Mouse (Mus musculus): Measurements from ENCODE around the gene Gm2310.
"Not testable (repeated sequence)": the region's sequence is repeated elsewhere in the genome, so short reads cannot be mapped to it uniquely, and the experiment has no call there.

Gene Gm2310

GRCm38 (mm10) chr15:8519853-8520252 is at the start of gene Gm2310:
Gene Gm2310, minus strand, starts transcription at chr15:8519953.
- DNase-seq, result not testable (repeated sequence)

DNA sequence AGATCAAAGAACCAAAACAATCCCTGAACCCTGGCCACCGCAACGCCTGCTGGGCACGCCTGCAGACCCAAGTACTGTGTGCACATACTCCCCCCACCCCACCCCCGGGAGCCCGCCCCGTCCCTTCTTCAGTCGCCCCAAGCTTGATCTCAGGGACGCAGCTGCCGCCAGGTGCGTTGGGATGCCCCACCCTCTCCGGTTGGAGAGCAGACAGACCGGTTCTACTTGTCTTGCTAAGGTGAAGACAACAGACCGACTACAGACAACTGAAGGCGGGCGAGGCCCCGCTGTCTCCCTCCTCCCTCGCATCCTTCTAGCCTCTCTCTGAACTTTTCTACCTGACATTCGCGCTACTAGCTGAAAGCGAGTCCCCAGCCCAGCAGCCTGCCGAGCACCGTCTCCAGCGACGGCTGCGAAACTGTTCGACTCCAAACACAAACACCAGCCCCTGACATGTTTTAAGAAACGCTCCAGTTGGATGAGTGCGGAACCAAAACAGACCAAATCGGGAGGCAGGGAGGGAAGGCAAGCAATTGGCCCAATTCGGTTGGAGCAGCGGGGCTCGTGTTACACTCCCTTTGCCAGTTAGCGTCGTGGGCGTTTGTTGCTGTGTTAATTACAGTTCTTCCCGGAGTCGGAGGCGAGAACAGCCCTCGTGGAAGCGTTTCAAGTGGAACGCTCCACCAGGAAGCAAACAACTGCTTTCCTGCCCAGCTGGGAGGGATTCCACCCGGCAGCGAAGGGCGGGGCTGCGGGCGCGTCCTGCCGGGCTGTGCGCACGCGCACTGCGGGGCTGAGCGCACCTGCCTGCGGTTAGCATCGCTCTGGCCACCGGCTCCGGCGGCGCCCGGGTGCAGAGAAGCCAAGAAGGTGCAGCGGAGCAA is 49.1 kb upstream of the Gm2310 start:
- DNase-seq, result peak; percentile 86

- peak; percentile 7 for DNase-seq
Observed at GRCm38 (mm10) chr15:8568286-8568644, 48.5 kb upstream of the Gm2310 start.

DNA sequence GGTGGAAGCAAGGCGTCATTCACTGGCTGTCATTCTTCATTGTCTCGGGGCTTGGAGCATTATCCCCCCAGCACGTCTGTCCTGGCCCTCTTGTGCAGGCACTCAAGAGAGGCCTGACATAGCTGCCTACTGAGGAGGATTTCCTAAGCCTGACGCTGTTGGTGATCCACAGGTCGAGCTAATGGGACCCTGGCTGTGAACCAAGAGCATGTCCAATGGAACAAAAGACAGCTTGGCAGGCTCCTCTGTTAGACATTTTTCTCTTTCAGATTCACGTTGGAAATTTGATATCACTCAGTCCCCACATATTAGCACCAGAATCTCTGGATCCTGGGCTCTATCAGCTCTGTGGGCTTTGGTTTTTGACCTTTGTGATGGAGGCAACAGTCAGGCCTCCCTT is 45.7 kb upstream of the Gm2310 start:
- DNase-seq, result no peak

DNA sequence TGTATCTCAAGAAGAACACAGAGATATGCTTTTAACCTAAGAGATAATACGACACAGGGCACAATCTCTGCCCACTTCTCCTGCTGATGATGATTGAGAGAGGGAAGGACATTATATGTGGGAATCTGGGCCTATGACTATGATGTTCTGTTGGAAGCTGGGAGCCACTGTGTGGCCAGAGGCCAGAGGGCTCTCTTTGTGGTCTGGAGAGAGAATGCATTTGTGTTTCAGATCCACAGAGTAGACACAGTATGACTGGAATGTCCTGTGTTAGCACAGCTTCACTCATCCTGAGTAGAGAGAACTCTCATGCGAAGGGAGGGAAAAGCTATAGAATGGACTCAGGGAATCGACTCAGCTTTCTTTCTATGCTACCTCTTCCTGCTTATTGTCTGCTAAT is 44.6 kb upstream of the Gm2310 start:
- no peak for DNase-seq

DNA sequence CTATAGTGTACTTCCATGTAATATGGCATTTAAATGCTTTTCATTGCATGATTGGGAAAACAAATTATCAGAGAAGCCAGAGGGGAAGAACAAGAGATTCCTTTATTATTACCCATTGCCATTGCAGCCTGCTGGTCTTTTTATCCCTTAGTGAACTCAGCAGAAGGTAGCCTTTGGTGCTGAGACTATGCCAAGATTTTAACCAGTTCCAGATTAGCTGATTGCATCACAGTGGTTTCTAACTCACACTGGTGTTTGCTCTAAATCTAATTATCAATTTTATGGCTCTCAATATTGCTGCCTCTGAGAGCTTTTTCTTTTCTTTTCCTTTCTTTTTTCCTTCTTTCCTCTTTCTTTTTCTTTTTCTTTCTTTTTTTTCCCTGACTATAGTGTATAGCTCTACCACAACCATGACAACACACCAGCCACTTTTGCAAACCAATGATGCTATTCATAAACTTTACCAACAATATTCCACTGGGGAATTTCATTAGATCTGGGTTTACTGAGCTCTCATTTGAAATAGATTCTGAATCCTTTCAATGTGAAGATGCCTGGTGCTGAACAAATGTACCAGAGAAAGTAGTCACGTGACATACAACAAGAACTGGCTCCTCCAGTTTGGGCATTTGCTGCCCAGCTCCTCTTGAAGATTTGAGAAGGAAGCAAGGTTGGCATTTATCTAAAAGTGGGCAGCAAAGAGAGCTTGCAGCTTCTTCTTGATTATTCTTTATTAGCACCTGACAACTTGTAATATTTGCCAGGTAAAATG is 43.9 kb upstream of the Gm2310 start:
- no peak for DNase-seq

GRCm38 (mm10) chr15:8562776-8563175 is 43.0 kb upstream of the Gm2310 start:
- no peak for DNase-seq

- DNase-seq, result no peak
Observed at GRCm38 (mm10) chr15:8531201-8531600, 11.4 kb upstream of the Gm2310 start.

- DNase-seq, result no peak
Observed at GRCm38 (mm10) chr15:8512957-8513356, 6.8 kb downstream of the Gm2310 start.

- peak; percentile 32 for DNase-seq
Observed at GRCm38 (mm10) chr15:8511861-8512260, 7.9 kb downstream of the Gm2310 start.

- DNase-seq, result no peak
Observed at GRCm38 (mm10) chr15:8502431-8502830, 17.3 kb downstream of the Gm2310 start.

DNA sequence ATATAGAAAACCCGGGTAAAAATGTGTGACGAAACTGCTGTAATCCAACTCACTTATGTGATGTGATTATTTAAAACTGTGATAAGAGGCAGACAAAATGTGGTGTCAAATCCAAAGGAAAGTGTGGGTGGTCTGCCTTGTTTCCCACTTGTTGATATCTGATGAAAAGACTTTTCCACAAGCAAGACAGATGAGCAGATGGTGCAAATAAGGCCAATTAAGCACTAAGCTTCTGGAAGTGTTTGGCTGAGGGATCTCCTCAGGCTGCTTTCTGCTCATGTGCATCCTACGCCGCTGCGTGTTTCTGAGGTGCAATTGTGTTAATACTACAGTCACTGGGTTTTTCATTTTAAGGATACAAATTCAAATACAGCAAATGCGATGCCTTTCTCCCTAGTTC is 34.5 kb downstream of the Gm2310 start:
- no peak for DNase-seq

GRCm38 (mm10) chr15:8469006-8469575 is 50.7 kb downstream of the Gm2310 start:
- DNase-seq, result no peak

Data from lung, postnatal 14 days (tissue).